Mouse (Mus musculus): ENCODE data around the gene Dupd1. TPM values are rescaled to one million over a fixed set of nuclear protein-coding genes. Genes with fewer than 3 reads are reported as not detected.

The Dupd1 gene
- polyA plus RNA-seq (2015; fragmentation: Nextera tagmentation; extraction: Ambion mirVana) = not detected in 2 replicates

DNA sequence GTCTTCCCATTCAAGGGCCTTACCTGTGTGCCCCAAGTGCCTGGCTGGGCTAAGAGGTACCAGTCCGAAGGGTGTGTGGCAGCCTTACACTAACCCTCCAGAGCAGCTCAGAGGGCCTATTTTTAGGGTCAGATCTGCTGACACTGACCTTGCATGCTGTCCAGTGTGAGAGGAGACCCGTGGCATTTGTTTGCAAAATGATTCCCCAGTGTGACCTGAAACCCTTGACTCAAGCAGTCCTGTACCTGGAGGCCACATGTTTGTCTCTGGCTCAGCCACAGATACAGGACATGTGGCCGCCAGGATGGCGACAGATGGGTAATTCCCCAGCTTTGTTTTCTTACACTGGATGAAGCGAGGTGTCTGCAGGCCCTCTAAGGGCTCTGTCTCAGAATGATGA, at the start of gene Dupd1:
Gene Dupd1 (minus strand): TSS at position 91 of the 400 bp plus-strand sequence.
- Histone ChIP-seq H3K4me1 (replicated peaks; ENCODE audit: control insufficient read depth, insufficient read depth, low read length) (no peaks in the 10 kb centered on the region), H3K9ac (ENCODE audit: low read depth, low read length) (no peak within 1 kb of the TSS), H3K9me3 (ENCODE audit: control insufficient read depth) (no peaks in the 10 kb centered on the region), H3K36me3 (ENCODE audit: control insufficient read depth, insufficient read depth) (no peaks in the 10 kb centered on the region), H3K27me3 (replicated peaks; ENCODE audit: control insufficient read depth, insufficient read depth, low read length) (no peaks in the 10 kb centered on the region), H3K4me2 (replicated peaks; ENCODE audit: low read depth) (no peak within 1 kb of the TSS), H3K4me3 (ENCODE audit: low read depth, low read length) (no peak within 1 kb of the TSS), H3K27ac (ENCODE audit: low read depth, low read length) (no peak within 1 kb of the TSS)
- no peak for TF ChIP-seq CTCF (IDR thresholded peaks at IDR 0.05; ENCODE audit: low read depth)
- no peak for ATAC-seq
- 70% methylated on average over 5 of the region's 5 CpGs for WGBS

DNA sequence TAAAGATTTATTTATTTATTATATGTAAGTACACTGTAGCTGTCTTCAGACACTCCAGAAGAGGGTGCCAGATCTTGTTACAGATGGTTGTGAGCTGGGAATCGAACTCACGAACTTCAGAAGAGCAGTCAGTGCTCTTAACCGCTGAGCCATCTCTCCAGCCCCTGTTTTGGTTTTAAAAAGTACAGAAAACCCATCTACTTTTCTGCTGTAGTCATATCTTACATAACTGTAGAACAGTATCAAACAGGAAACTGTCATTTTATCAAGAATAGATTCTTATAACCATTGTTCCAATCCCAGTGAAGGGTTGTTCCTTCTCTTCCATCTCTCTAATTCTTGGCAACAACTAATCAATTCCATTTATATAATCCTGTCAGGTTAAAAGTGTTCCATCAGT, 49.4 kb upstream of the Dupd1 start:
- no peaks in the 10 kb centered on the region for H3K9me3 ChIP-seq (ENCODE audit: control insufficient read depth)
- no peak overlapping the region for H3K4me2 ChIP-seq (replicated peaks; ENCODE audit: low read depth)
- no peak for TF ChIP-seq CTCF (IDR thresholded peaks at IDR 0.05; ENCODE audit: low read depth)
- H3K27ac ChIP-seq (ENCODE audit: low read depth, low read length) = no peak overlapping the region
- H3K4me1 ChIP-seq (replicated peaks; ENCODE audit: control insufficient read depth, insufficient read depth, low read length) = peaks cover 4% of the 10 kb centered on the region; the same call in 1 of the 2 replicates
- H3K27me3 ChIP-seq (replicated peaks; ENCODE audit: control insufficient read depth, insufficient read depth, low read length) = no peaks in the 10 kb centered on the region
- no peak overlapping the region for H3K4me3 ChIP-seq (ENCODE audit: low read depth, low read length)
- no peaks in the 10 kb centered on the region for H3K36me3 ChIP-seq (ENCODE audit: control insufficient read depth, insufficient read depth)
- no peak for ATAC-seq
- no peak overlapping the region for H3K9ac ChIP-seq (ENCODE audit: low read depth, low read length)
- 90% methylated on average over 3 of the region's 3 CpGs for WGBS

DNA sequence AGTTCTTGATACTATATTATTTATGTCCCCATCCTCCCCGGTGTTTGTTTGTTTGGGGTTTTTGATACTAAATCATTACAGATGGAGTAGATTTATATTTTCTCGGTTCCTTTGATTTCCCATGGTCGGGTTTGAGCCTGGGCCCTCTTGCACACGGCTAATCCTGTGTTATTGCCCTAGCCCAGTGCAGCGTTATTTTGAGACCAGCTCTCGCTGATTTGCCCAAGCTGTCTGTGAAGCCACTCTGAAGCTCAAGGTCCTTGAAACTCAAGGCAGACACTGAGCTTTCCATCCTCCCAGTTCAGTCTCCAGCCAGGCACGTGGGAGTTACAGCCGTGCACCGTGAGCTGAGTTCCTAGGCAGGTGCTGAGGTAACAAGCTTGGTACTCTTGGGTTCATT, 47.2 kb upstream of the Dupd1 start:
- H3K4me3 ChIP-seq (ENCODE audit: low read depth, low read length) = no peak overlapping the region
- 0 out of 2 replicates have a peak, but pooled peaks cover 4% of the 10 kb centered on the region for H3K4me1 ChIP-seq (replicated peaks; ENCODE audit: control insufficient read depth, insufficient read depth, low read length)
- no peak overlapping the region for H3K27ac ChIP-seq (ENCODE audit: low read depth, low read length)
- no peaks in the 10 kb centered on the region for H3K27me3 ChIP-seq (replicated peaks; ENCODE audit: control insufficient read depth, insufficient read depth, low read length)
- H3K4me2 ChIP-seq (replicated peaks; ENCODE audit: low read depth) = no peak overlapping the region
- 79% methylated on average over 9 of the region's 9 CpGs for WGBS
- TF ChIP-seq CTCF (IDR thresholded peaks at IDR 0.05; ENCODE audit: low read depth) = no peak
- no peak for ATAC-seq
- H3K9ac ChIP-seq (ENCODE audit: low read depth, low read length) = no peak overlapping the region
- H3K36me3 ChIP-seq (ENCODE audit: control insufficient read depth, insufficient read depth) = no peaks in the 10 kb centered on the region
- no peaks in the 10 kb centered on the region for H3K9me3 ChIP-seq (ENCODE audit: control insufficient read depth)

DNA sequence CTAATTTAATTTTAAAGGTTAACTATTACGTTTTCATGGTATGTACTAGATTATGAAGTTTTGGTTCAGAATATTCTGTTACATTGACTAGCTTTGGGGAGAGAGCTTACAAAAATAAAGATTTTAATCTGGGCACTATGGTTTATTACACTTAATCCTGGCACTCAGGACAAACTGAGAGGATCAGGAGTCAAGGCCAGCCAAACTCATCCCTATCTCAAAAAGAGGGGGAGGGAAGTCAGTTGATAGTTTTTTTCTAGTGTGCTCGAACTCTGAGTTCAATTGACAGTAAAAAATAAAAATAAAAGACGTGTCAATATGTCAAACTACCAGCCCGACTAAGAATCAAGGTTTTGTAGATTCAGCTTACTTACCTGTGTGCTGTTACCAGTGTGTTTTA, 39.0 kb upstream of the Dupd1 start:
- Histone ChIP-seq H3K9ac (ENCODE audit: low read depth, low read length) (no peak overlapping the region), H3K36me3 (ENCODE audit: control insufficient read depth, insufficient read depth) (no peaks in the 10 kb centered on the region), H3K27me3 (replicated peaks; ENCODE audit: control insufficient read depth, insufficient read depth, low read length) (no peaks in the 10 kb centered on the region), H3K27ac (ENCODE audit: low read depth, low read length) (no peak overlapping the region), H3K4me2 (replicated peaks; ENCODE audit: low read depth) (no peak overlapping the region), H3K4me3 (ENCODE audit: low read depth, low read length) (no peak overlapping the region), H3K4me1 (replicated peaks; ENCODE audit: control insufficient read depth, insufficient read depth, low read length) (peaks cover 5% of the 10 kb centered on the region; the same call in 1 of the 2 replicates), H3K9me3 (ENCODE audit: control insufficient read depth) (no peaks in the 10 kb centered on the region)
- TF ChIP-seq CTCF (IDR thresholded peaks at IDR 0.05; ENCODE audit: low read depth) = no peak
- ATAC-seq = no peak
- WGBS = 67% methylated on average over 4 of the region's 4 CpGs

DNA sequence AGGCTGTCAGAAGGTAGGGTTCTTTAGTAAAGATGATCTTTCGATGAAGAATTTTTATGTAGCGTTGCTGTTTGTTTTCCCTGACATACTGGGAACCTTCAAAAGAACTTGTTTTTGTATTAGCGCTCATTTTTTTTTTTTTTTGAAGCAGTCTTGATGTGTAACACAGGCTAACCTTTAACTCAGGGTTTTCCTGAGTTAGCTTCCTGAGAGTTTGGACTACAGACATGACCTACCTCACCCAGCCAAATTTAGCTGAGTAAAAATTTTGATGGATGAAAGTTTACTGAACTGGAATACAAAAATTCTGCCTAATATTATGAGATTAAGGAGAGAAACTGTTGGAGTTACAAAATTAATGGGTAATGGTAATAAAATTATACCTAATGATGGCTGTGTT, 38.0 kb upstream of the Dupd1 start:
- ATAC-seq = no peak
- Histone ChIP-seq H3K4me2 (replicated peaks; ENCODE audit: low read depth) (peak overlapping the region; percentile 79), H3K4me1 (replicated peaks; ENCODE audit: control insufficient read depth, insufficient read depth, low read length) (peaks cover 5% of the 10 kb centered on the region; the same call in 1 of the 2 replicates), H3K9ac (ENCODE audit: low read depth, low read length) (no peak overlapping the region), H3K36me3 (ENCODE audit: control insufficient read depth, insufficient read depth) (no peaks in the 10 kb centered on the region), H3K27ac (ENCODE audit: low read depth, low read length) (no peak overlapping the region), H3K9me3 (ENCODE audit: control insufficient read depth) (no peaks in the 10 kb centered on the region), H3K4me3 (ENCODE audit: low read depth, low read length) (no peak overlapping the region), H3K27me3 (replicated peaks; ENCODE audit: control insufficient read depth, insufficient read depth, low read length) (no peaks in the 10 kb centered on the region)
- WGBS = 84% methylated on average over 3 of the region's 3 CpGs
- no peak for TF ChIP-seq CTCF (IDR thresholded peaks at IDR 0.05; ENCODE audit: low read depth)

DNA sequence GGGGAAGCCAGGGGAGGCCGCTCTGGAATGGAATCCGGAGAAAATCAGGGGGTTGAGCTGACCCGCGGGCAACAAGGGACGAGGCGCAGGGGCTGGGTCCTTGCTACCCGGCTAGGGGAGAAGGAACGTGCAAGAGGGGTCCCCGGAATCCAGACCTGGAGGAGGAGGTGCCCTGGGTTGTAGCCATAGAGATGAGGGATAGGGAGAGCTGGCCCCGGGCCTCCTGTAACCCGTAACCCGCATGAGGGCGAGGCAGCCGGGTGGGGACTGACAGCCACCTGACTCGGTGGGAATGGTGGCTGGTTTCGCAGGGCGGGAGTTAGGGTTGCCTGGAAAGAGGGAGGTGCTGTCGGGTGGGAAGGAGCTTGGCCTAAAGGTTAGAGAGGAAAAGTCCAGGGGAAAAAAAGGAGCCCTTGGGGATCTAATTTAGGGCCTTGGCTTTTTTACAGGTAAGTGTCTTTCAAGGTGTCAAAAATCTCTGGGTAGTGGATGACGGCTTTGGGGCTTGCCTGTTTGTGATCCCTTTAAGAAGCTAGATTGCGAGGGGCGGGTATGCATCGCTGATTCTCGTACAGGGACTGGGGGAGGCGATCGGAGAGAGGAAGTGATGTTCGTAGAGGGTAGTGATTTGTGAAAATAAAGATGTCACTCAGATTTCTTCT, 36.6 kb upstream of the Dupd1 start, which contains the start of gene Dusp13:
Gene Dusp13 (minus strand): TSS at position 301 of the 662 bp plus-strand sequence.
- Histone ChIP-seq H3K27me3 (replicated peaks; ENCODE audit: control insufficient read depth, insufficient read depth, low read length) (no peaks in the 10 kb centered on the region), H3K27ac (ENCODE audit: low read depth, low read length) (peak within 1 kb of the TSS; percentile 91), H3K9ac (ENCODE audit: low read depth, low read length) (peak within 1 kb of the TSS; percentile 97), H3K4me3 (ENCODE audit: low read depth, low read length) (peak within 1 kb of the TSS; percentile 100), H3K4me2 (replicated peaks; ENCODE audit: low read depth) (peak within 1 kb of the TSS; percentile 79), H3K4me1 (replicated peaks; ENCODE audit: control insufficient read depth, insufficient read depth, low read length) (peaks cover 5% of the 10 kb centered on the region; the same call in 1 of the 2 replicates), H3K9me3 (ENCODE audit: control insufficient read depth) (no peaks in the 10 kb centered on the region), H3K36me3 (ENCODE audit: control insufficient read depth, insufficient read depth) (no peaks in the 10 kb centered on the region)
- WGBS = under 1% methylated on average over 26 of the region's 26 CpGs
- no peak for TF ChIP-seq CTCF (IDR thresholded peaks at IDR 0.05; ENCODE audit: low read depth)
- ATAC-seq = peak; percentile 76
